Mouse (Mus musculus): Measurements from ENCODE around the gene Kalrn.

Kalrn gene

DNA sequence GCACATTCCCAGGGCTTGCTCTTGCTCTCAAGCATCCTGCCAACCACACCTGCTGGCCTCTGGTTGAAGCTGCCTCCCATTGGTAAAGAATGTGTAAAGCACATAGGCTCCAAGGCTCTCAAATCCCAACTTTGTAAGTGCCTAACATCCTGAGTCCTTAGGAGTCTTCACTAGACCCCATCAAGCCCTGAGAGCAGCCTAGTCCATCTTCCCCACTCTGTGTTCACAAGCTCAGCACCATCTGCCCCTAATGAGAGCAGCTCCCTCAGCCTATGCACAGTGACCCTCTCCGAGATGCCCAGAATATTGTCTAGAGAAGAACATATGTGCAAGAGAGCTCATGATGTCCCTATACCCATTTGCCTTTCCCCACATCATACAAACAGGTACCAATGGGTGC lies 78.6 kb downstream of the Kalrn start:
- DNase-seq (ENCODE audit: low spot score) = no peak

DNA sequence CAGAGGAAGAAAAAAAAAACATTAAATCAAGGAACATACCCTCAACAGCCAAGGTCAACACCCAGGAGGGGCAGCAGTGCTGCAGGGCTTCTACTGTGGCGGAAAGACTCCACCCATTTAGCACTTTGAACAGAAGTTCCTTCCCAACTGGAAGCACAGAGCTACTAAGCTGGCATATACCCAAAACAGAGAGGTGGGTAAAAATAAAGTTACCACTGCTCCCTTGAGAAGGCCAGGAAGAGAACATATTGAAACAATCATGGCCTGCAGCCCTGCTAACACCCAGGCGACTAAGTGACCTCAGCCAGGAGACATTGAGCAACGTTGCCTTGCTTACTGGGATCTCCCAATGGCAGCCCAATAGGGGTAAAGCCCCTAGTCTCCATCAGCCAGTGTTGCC lies 79.4 kb downstream of the Kalrn start:
- no peak for DNase-seq (ENCODE audit: low spot score)

DNA sequence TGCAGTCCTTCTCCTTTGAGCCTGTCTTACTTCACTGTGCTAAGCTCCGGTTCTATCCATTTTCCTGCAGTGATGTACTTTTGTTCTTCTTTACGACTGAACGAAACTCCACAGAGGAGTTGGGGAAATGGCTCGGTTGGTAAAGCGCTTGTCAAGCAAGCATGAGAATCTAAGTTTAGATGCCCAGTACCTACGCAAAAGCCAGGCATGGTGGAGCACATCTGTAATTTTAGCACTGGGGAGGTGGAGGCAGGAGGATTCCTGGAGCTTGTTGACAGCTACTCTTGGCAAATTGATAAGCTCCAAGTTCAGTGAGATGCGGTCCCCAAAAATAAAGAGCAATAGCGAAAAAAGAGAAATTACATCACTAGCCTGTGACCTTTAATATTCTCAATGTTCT lies 82.1 kb downstream of the Kalrn start:
- no peak for DNase-seq (ENCODE audit: low spot score)

DNA sequence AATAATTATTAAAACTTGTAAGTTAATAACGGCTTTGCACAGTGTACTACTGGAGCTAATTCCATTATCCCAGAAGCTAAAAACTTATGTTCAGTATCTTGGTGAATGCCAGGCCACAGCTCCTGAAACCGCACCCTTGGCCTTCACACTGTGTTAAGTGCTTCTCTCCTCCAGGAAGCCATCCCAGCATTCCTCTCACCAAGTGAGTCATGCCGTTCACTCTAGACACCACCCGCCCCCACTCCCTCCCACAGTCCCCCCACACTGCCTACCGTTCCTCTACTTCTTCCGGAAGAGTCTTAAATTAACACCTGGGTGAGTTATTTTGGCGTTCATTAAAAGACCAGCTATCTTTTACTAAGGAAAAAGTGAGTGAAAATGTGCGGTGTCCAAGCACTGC lies 82.8 kb downstream of the Kalrn start:
- no peak for DNase-seq (ENCODE audit: low spot score)

DNA sequence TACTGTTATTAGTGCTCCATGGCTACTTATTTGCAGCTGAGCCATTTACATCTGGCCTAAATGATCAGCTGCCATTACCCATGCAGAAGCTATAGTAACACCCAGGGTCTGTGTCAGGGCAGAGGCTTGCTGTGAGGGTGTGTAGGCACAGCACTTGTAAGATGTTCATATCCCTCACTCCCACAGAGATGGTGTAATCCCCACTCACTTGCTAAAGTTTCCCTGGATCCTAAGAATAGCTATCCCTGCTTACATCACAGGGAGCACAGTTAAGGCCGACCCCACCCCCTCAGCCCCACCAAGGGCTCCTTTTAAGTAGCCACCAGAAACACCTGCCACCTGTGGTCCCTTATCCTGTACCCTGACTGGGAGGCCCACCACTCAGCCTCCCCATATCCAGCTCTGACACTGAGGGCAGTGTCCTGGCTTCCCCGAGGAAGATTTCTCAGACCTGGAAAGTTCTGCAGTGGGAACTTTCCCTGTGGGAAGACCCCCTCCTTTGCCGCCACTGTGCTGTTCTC lies 83.5 kb downstream of the Kalrn start:
- no peak for DNase-seq (ENCODE audit: low spot score)

DNA sequence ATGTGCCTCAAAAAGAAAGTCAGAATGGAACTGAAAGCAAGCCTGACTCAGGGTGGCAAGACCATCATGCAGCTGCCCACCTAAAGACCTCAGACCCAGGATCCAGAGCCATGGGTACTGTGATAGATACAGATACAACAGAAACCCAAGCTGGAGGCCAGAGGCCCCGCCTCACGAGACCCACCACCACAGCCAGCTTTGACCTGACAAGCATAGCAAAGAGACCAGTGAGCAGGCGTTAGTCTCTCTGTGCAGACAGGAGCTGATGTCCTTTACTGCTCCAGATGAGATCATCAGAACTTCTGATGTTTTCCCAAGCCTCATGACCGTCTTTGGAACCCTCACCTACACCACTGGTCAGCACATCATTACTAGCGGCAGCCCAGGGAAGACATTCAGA lies 85.5 kb downstream of the Kalrn start:
- no peak for DNase-seq (ENCODE audit: low spot score)

DNA sequence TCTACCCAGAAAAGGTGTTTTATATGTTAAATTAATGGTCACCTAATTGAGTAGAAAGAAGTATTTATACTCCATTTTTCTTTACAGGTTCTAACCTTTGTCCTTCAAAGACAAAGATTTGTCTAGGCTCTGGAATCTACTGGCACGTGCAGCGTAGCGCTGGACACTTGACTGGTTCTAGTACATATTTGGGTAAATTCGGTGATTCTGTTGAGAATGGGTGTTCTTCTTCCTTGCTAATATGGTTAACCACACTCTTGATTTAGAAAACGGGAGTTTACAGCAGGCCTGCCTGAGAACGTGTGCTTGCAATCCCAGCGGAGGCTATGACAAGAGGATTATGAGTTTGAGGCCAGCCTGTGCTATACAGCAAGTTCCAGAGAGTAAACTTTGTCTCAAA lies 86.1 kb downstream of the Kalrn start:
- no peak for DNase-seq (ENCODE audit: low spot score)

DNA sequence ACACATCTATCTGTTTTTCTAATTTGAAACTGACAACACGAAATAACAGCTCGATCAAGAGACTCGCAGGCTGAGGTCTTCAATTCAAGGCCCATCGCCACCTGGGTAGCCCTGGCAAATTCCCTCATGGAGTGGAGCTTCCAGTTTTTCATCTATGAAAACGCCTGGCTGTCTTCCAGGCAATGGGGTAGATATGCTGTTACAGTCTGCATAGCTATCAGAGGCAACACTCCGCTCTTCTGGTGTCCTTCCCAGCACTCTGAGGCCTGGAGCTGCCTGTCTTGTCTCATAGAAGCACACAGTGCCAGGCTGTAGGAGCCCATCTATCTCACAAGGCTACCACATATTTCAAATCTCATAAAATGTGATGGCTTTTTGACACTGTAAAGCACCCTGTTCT lies 87.8 kb downstream of the Kalrn start:
- no peak for DNase-seq (ENCODE audit: low spot score)

DNA sequence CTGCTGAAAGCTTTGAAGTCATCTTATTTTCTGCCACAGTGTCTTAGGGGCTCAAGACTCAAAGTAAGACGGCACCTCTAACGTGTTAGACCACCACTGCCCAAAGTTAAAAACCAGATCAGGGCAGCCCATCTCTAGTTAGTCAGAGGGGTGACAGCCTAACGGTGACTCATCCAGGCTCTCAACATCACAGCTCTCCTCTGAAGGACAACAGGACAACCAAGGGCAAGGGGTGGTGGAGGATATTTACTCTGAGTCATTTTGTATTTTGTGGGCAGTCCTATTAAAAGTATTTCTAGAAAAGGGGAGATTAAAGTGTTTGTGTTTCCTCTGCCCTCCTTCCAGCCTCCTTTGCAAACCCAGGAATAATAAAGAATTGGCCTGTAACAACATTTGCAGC lies 88.4 kb downstream of the Kalrn start:
- DNase-seq (ENCODE audit: low spot score) = no peak

DNA sequence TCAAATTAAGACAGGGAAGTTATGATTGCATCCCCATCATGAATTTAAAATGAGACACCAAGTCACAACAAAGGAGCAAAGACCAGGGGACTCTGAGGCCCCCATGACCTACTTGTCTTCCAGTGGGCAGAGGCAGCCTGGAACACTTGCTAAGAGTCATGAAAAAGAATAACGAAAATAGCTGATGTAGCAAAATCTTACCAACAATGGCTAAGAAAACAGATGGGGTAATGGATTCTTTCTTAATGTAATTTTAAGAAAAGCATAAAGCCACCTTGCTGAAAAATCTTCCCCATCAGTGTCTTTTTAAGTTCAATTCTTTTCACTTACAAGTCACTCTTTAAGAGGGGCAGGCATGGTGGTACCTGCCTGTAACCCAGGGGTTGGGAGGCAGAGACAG lies 89.1 kb downstream of the Kalrn start:
- no peak for DNase-seq (ENCODE audit: low spot score)

DNA sequence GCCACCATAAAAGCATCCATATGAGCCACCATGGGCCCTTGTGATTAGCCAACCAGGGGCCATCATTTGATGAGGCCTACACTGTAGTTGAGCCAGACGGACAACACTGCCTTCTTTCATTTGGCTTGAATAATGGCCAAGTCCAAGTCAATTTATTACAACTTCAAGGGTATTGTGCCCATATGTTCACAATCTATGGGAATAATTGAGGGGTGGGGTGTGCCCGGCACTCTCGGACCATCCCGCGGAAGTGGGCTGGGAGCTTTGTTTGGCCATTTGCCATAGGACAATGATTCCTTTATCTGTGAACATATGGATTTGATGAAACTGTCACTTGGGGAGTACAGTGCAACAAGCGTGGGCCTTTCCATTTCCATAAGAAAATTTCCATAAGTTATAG lies 89.6 kb downstream of the Kalrn start:
- no peak for DNase-seq (ENCODE audit: low spot score)

DNA sequence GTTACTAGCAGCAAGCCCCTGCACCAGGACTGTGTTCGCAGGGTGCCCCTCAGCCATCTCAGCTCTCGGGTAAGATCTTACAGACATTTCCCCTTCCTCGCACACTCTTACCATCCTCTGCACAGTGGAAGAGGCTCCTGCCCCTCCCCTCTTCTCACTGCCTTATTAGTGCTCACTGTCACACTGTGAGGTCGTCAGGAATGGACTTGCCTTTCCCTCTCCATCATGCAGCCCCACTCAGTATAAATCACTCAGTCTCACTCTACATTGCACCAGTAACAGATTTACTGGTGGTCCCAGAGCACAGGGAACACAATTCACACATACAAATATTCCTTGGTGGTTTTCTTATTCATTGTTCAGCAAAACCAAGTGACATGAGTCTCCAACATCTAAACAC lies 98.6 kb downstream of the Kalrn start:
- no peak for DNase-seq (ENCODE audit: low spot score)

DNA sequence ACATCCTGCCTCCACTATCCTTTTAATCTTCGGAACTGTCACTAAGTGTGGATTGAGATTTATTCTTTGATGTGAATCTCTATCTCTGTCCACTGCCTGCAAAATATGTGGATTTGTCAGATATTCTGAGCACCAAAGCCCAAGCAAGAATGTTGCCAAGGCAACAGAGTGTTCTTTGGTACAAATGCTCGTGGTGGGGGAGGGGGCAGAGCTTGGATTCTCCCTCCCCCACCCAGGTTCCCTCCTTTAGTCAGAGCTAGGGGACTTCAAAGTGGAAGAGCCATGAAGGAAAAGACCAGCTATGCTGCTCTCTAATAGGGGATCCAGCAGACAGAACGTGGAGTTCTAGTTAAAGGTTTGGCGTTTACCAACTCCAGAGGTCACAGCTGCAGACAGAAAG lies 99.4 kb downstream of the Kalrn start:
- DNase-seq (ENCODE audit: low spot score) = no peak

DNA sequence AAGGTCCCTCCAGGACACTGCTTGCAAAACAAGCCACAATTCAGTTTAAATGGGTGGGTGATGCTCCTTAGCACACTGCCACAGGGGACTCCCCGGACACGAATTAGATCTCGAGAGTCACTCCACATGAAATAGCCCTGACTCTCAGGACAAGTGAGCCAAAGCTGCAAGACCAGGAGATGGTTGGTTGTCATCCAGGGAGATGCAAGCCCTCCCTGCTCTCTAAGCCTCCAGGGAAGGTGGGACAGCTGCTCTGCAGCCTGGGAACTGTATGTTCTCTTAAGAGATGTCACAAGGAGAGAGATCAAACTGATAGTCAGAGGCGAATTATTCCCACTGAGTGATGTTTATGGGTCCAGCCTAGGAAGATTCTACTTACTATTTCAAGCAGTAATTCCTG lies 101.9 kb downstream of the Kalrn start:
- DNase-seq (ENCODE audit: low spot score) = no peak

DNA sequence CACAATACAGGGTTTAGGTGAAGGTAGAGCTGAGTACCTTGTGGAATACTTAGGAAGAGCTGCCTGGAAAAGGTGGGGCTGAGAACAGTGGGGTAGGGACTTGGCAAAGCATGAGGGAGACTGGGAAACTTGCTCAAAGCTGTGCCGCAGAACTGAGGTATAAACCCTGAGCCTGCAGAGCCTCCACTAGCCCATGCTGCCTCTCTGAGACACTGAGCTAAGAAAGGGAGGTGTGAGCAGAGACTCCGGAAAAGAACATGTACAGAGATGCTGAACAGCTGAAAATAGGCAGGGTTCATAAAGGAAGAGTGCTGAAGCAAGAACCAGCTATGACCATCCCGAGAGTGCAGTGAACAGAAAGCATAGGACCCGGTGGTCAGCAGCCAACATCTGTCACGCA lies 103.0 kb downstream of the Kalrn start:
- no peak for DNase-seq (ENCODE audit: low spot score)

DNA sequence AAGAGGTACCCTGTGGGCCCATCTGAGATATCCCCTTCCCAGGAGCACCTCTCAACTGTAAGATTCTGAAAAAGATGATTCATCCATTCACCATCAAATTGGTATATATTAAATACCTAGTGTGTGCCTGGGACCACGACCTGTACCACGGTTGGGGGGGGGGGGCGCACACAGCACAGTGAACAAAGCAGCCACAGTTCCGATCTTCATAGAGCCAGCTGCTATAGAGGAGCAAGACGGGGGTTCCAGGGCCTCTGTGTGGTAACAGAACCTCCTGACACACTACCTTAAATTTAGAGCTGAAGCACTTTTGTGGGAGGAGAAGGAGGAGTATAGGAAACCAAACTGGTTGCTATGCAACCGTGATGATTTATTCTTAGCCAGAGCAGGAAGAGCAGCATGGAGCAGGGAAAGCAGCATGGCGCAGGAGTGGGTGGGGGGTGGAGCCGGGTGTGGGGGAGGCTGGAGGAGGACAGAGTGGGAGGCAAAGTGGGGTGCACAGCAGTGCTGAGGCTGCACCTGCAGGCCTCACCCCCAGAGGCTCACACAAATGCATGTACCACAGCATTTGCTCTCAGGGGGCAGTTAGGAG lies 104.0 kb downstream of the Kalrn start:
- no peak for DNase-seq (ENCODE audit: low spot score)

DNA sequence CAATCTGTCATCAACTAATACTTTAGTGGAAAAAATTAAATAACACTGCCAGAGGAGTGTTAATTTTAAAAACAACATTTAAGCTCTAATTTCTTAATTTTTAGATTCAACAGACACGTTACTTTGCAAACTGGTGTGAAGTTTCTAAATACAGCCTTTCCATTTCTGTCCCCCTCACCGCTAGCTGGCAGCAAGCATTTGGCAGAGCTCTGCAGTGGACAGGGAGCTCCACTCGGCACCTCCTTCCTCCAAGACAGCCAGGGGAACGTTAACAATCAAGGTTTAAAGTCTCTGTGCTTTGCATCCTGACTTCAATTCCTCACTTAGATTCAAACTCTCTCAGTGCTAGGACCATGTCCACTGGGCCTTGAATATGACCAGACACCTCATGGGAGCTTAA lies 106.7 kb downstream of the Kalrn start:
- DNase-seq (ENCODE audit: low spot score) = no peak

DNA sequence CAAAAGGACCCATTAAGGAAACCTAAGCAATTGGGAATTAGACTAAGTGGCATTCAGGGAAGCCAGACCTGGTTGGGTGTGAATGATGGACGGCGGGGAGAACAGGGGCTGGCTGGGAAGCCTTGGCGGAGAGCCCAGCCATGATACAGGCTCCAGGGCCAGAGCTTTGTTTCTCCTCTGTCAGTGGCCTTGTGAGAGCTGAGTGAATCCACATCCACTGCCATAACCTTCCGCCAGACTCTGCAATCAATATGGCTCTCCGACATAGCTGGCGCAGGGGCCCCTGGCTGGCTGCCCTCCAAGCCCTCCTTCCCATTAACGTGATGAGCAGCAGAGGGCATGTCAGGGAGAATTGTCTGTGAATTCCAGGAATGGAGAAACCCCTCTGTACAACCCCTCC lies 117.0 kb downstream of the Kalrn start:
- DNase-seq (ENCODE audit: low spot score) = no peak

DNA sequence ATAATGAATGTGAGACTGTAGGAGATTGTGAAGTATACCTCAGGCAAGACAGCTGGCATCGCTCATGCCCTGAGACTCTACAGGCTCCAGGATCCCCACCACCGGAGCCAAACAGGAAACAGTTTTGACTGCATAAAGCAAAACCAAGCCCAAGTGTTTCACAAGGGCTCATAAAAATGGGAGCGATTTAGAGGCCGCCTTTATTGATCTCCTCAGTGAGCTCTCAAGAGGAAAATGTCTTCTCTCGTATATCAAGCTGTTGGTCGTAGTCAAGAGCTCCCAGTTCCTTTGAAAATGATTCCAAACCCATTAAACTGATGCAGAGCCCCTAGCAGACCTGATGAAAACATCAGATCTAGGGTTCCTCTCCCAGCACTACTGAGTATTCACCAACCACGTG lies 127.7 kb downstream of the Kalrn start:
- no peak for DNase-seq (ENCODE audit: low spot score)

DNA sequence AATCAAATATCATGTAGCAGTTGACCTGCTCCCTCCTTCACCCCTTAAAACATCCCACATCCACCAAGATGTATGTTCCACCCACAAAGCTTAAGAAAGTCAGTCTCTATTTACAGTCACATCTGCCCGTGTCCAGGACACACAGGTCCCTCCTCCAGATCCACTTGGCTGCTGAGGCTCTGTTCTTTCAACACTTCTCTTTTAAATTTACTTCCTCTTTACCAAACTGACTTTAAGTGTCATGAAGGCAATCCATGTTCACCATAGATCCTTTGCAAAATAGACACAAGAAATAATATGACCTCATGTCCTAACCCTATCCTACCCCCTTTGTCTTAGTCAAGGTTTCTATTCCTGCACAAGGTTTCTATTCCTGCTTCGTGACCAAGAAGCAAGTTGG lies 131.6 kb downstream of the Kalrn start:
- no peak for DNase-seq (ENCODE audit: low spot score)

DNA sequence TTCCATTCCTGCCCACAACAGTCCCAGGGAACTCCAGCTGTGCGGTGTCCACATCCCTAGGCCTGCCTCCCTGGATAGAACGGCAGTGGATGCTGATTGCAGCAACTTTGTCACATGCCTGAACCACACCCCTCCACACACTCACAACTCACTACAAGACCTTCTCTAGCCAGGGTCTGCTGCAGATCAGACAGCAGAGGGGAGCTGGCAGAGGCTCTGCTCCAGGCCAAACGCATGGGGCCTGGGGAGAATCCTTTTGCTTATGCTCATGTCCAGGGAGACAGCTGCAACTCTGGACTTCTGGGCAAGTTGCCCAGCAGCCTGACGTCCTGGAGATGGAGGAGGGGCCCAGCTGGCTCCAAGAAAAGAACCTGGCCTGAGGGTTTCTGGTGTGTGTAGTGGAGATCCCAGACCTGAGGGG lies 132.3 kb downstream of the Kalrn start:
- peak; percentile 46 for DNase-seq (ENCODE audit: low spot score)

DNA sequence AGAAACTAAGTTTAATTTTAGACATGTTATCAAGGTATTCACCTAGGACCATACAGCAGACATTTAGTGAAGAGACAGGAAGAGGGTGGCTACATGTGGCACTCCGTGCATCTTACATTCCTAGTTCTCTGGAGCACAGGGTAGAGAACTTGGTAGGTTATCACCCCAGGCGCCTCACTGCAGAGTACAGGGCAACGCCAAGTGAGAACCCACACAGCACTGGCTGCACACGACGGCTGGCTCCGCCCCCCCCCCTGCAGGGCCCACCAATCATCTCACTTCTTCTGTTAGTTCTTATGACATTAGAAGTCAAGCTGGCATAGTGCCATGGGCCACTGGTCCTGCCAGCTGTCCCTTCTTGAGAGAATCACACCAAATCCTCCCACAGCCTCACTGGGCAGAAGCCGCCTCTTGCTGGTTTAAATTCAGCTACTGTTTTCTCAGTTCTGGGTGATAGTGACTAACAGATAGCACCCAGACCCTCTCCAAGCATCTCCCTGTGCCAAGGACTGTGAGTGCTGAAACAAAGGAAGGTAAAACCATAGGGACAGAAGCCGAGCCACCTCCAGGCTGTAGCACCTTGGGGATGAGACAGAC lies 133.2 kb downstream of the Kalrn start:
- DNase-seq (ENCODE audit: low spot score) = no peak

DNA sequence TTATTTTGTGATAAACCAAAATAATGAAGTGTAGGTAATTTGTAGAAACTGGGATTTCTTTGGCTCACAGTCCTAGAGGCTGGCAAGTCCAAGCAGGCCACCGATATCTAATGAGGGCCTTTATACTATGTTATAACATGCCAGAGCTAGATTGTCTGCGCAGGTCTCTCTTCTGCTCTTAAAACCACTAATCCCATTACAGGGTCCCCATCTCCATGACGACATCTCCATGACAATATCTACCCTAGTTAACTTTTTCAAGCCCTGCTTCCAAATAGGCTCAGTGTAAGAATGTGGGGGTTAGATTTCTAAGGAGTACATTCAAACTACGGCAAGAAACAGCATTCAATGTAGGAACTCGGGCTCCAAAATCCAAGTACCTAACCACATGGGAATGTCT lies 143.2 kb downstream of the Kalrn start:
- DNase-seq (ENCODE audit: low spot score) = no peak

DNA sequence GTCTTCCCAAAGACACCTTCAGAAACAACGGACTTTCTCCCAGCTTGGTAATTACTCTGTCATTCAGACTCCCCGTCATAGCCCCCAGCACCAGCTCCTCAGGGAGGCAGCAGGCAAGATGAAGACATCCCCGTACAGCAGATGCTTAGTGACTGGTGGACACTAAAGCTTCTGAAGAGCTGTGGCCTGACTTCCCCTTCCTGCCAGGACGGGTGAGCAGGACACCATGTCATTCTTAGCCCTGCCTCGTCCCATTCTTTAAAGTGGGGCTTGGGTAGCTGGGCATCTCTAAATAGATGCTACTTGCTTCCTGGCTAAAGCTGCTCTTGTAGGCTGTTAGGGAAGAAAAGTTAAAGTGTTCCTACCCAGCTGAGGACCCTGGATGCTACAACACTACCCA lies 145.7 kb downstream of the Kalrn start:
- no peak for DNase-seq (ENCODE audit: low spot score)

Measured in ovary, postnatal 10 days (tissue).